Mouse (Mus musculus): ENCODE data around the gene Iqschfp. TPM values are rescaled to one million over a fixed set of nuclear protein-coding genes. Genes with fewer than 3 reads are reported as not detected.

Iqschfp gene
- polyA plus RNA-seq, 1 experiment from 2014 or later = 0.12 TPM

DNA sequence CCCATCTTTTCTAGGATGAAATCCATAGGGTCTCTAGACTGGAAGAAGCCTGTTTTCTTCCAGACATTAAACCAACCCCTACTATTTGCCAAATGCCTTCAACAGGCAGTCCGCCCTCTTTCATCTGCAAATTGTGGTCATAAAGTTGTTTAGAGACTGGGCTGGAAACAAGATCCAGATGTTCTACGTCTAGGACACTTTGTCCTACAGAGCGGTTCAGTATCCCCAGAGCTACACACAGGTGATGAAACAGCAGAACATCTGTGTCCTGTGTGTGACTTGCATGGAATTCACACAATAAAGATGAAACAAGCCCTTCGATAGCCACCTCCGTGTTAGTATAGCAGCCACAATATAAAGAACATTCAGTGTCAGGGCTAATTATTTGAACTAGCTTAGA lies 596.3 kb downstream of the Iqschfp start:
- no peak overlapping the region for H3K4me3 ChIP-seq
- WGBS = 88% methylated on average over 5 of the region's 5 CpGs
- H3K9me3 ChIP-seq (replicated peaks) = no peaks in the 10 kb centered on the region
- H3K36me3 ChIP-seq = no peaks in the 10 kb centered on the region
- H3K27ac ChIP-seq (replicated peaks) = no peak overlapping the region
- peaks cover 17% of the 10 kb centered on the region for H3K27me3 ChIP-seq (ENCODE audit: low read depth, poor library complexity, severe bottlenecking)
- DNase-seq (ENCODE audit: low spot score) = no peak
- peaks cover 23% of the 10 kb centered on the region for H3K4me1 ChIP-seq

DNA sequence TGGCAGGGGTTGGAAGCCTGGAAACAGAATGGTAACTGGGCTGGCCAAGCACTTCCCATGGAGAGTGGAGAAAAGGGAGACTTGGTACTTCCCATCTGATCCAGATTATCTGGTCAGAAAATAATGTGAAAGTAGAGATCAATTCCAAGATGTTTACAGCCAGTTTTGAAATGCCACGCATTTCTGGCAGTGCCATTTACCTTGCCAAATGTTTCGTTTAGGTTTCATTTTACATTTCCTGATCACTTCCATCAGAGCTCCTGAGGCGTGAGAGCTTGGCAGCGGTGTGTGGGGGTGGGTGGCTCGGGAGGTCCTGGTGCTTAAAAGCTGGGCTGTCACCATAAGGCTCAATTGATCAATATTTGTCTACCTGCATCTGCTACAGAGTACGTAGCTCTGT lies 599.5 kb downstream of the Iqschfp start:
- H3K27ac ChIP-seq (replicated peaks) = no peak overlapping the region
- peaks cover 21% of the 10 kb centered on the region for H3K27me3 ChIP-seq (ENCODE audit: low read depth, poor library complexity, severe bottlenecking)
- 74% methylated on average over 6 of the region's 6 CpGs for WGBS
- peaks cover 50% of the 10 kb centered on the region for H3K4me1 ChIP-seq
- H3K4me3 ChIP-seq = no peak overlapping the region
- H3K9me3 ChIP-seq (replicated peaks) = no peaks in the 10 kb centered on the region
- DNase-seq (ENCODE audit: low spot score) = no peak
- H3K36me3 ChIP-seq = no peaks in the 10 kb centered on the region

DNA sequence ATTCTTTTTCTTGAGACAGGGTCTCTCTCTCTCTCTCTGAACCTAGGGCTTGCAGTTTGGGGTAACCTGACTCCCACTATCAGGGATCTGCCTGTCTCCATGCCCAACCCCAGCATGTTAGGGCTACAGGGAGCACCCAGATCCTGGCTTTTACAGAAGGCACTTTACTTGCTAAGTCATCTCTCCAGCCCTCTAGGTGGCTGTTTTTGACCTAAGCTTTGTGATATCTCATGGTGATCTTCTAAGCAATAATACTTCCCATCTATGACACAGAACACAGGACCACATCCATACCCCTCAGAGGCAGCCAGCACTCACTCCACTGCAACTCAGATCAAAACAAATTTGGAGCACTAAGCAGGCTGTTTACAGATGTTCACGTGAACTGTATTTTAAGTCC lies 600.0 kb downstream of the Iqschfp start:
- H3K9me3 ChIP-seq (replicated peaks) = no peaks in the 10 kb centered on the region
- 48% methylated on average over 1 of the region's 1 CpGs for WGBS
- H3K4me3 ChIP-seq = no peak overlapping the region
- no peaks in the 10 kb centered on the region for H3K36me3 ChIP-seq
- H3K27ac ChIP-seq (replicated peaks) = no peak overlapping the region
- H3K27me3 ChIP-seq (ENCODE audit: low read depth, poor library complexity, severe bottlenecking) = peaks cover 22% of the 10 kb centered on the region
- H3K4me1 ChIP-seq = peaks cover 52% of the 10 kb centered on the region
- DNase-seq (ENCODE audit: low spot score) = no peak

DNA sequence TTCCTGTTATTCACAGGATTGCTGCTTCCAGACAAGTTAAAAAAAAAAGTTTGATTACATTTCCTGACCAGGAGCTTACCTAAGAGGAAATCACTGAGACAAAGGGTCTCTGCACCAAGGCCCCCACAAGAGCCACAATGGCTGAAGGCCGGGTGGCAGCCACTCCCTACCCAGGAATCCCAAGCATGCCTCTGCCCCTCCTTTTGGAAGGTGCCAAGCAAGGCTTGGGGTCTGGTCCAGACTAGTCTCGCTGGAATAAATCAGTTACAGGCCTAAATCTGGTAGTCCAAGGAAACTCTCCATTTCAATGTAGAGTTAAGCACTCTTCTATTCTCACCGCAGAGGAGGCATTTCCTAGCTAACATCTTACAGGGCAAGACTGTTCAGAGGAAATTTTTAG lies 600.5 kb downstream of the Iqschfp start:
- Histone ChIP-seq H3K27ac (replicated peaks) (no peak overlapping the region), H3K9me3 (replicated peaks) (no peaks in the 10 kb centered on the region), H3K36me3 (no peaks in the 10 kb centered on the region), H3K27me3 (ENCODE audit: low read depth, poor library complexity, severe bottlenecking) (peaks cover 22% of the 10 kb centered on the region), H3K4me1 (peaks cover 52% of the 10 kb centered on the region), H3K4me3 (0 out of 2 replicates have a peak overlapping the region, but pooled peaks have one; percentile 80)
- WGBS = 23% methylated on average over 3 of the region's 3 CpGs
- DNase-seq (ENCODE audit: low spot score) = no peak

DNA sequence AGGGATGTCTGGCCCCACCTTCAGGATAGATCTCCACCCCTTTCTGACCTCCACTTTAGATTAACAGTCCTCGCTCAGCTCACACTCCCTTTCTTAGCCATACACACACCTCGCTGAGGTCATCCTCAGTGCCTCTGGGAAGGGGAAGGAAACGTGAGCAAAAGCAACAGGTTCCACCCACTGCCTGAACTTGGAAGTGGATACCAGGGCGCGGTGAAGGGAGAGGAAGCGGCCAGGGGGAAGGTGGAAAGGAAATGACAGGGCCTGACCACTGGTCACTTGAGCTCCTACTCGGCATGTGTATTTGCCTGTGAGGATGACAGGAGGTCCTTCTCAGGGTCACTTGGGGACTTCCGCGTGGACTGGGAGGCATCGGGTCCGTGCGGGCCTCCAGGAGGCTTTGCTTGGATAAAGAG lies 601.1 kb downstream of the Iqschfp start:
- no peak for DNase-seq (ENCODE audit: low spot score)
- H3K27me3 ChIP-seq (ENCODE audit: low read depth, poor library complexity, severe bottlenecking) = peaks cover 22% of the 10 kb centered on the region
- under 1% methylated on average over 12 of the region's 12 CpGs for WGBS

DNA sequence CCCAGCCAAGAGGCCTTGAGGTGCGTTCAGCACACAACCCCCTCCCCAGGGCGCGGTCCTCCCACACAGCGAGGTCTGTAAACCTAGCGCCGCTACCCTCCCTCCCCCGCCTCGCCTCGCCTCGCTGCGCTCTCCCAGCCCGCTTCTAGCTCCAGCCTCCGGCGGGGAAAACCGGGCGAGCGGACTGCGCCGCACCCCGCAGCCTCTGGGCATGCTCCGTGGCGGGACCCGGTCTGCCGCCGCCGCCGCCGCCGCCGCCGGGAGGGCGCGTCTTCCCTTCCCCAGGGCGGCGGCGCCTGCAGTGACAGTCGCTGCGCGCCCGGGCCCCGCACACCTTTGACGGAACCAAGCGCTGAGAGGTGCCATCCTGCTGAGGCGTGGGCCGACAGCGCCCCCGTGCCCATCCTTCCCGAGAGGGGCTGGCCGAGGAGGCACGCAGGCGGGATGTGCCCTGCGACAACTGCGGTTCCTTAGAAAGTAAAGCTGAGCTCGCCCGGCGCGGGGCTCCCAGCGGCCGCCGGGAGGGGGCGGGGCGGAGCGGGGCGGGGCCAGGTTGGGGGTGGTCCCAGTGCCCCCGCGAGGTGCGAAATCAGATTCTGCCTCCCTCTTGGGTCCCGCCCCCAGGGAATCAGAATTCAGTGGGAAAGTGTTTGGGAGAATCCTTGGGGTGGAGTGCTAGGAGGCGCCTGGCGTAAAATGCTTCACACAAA lies 601.7 kb downstream of the Iqschfp start:
- H3K4me3 ChIP-seq = peak overlapping the region; percentile 80
- WGBS = under 1% methylated on average over 63 of the region's 70 CpGs
- peaks cover 22% of the 10 kb centered on the region for H3K27me3 ChIP-seq (ENCODE audit: low read depth, poor library complexity, severe bottlenecking)
- no peaks in the 10 kb centered on the region for H3K9me3 ChIP-seq (replicated peaks)
- H3K4me1 ChIP-seq = peaks cover 52% of the 10 kb centered on the region
- peak; percentile 91 for DNase-seq (ENCODE audit: low spot score)
- 0 out of 2 replicates have a peak, but pooled peaks cover 3% of the 10 kb centered on the region for H3K36me3 ChIP-seq
- peak overlapping the region; percentile 89 for H3K27ac ChIP-seq (replicated peaks)

More for the DNA sequence above, 601.1 kb downstream of the Iqschfp start:
- no peaks in the 10 kb centered on the region for H3K36me3 ChIP-seq
- H3K4me3 ChIP-seq = peak overlapping the region; percentile 80
- peaks cover 52% of the 10 kb centered on the region for H3K4me1 ChIP-seq
- peak overlapping the region; percentile 89 for H3K27ac ChIP-seq (replicated peaks)
- H3K9me3 ChIP-seq (replicated peaks) = no peaks in the 10 kb centered on the region

DNA sequence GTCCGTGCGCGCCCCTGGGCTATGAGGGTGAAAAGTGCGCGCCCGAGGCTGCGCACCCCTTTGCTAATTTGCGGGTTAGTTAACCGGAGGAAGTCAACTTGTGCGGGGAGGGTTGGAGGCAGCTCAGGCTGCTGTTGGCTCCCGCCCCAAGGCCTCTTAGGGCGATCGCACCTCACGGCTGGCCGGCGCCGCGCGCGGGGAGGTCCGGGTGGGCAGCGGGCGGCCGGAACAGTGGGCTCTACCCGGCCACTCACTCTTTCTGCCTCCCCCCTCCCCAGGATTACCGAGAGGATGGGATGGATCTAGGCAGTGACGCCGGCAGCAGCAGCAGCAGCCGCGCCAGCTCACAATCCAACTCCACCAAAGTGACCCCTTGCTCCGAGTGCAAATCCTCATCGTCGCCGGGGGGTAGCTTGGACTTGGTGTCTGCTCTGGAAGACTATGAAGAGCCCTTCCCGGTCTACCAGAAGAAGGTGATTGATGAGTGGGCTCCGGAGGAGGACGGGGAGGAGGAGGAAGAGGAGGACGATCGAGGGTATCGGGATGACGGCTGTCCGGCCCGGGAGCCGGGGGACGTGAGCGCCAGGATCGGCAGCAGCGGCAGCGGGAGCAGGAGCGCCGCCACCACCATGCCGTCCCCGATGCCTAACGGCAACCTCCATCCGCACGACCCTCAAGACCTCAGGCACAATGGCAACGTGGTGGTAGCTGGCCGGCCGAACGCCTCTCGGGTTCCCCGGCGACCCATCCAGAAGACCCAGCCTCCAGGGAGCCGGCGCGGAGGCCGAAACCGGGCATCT lies 602.5 kb downstream of the Iqschfp start:
- H3K36me3 ChIP-seq = 0 out of 2 replicates have a peak, but pooled peaks cover 3% of the 10 kb centered on the region
- peaks cover 52% of the 10 kb centered on the region for H3K4me1 ChIP-seq
- peaks cover 22% of the 10 kb centered on the region for H3K27me3 ChIP-seq (ENCODE audit: low read depth, poor library complexity, severe bottlenecking)
- H3K9me3 ChIP-seq (replicated peaks) = no peaks in the 10 kb centered on the region
- peak; percentile 71 for DNase-seq (ENCODE audit: low spot score)
- WGBS = under 1% methylated on average over 66 of the region's 68 CpGs
- H3K4me3 ChIP-seq = peak overlapping the region; percentile 80
- peak overlapping the region; percentile 89 for H3K27ac ChIP-seq (replicated peaks)

DNA sequence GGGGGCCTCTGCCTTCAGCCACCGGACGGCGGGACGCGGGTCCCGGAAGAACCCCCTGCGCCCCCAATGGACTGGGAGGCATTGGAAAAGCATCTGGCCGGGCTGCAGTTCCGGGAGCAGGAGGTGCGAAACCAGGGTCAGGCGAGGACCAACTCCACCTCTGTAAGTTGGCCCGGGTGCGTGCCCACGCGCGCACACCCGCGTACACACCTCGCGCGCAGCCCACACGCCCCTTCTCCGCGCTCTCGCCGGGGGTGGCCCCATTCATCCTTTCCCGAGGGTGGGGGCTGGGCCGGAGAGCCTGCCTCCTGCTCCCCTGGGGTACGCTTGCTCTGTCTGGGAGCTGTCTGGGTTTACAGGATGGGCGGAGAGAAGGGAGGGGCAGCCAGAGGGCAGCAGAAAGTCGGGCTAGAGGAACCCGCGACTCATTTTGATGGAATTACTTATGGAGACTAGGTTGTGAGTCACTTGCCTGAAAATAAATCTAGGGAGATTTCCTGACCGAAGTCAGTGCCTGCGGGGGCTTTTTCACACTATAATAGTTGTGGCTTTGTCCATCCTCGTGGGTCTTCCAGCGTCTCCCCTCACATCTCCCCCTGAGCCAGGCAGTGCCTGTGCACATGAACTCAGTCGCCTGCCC lies 603.2 kb downstream of the Iqschfp start:
- no peaks in the 10 kb centered on the region for H3K9me3 ChIP-seq (replicated peaks)
- H3K27ac ChIP-seq (replicated peaks) = peak overlapping the region; percentile 89
- DNase-seq (ENCODE audit: low spot score) = peak; percentile 68
- H3K36me3 ChIP-seq = 0 out of 2 replicates have a peak, but pooled peaks cover 3% of the 10 kb centered on the region
- peaks cover 22% of the 10 kb centered on the region for H3K27me3 ChIP-seq (ENCODE audit: low read depth, poor library complexity, severe bottlenecking)
- H3K4me1 ChIP-seq = peaks cover 52% of the 10 kb centered on the region
- H3K4me3 ChIP-seq = peak overlapping the region; percentile 80
- WGBS = under 1% methylated on average over 38 of the region's 38 CpGs

DNA sequence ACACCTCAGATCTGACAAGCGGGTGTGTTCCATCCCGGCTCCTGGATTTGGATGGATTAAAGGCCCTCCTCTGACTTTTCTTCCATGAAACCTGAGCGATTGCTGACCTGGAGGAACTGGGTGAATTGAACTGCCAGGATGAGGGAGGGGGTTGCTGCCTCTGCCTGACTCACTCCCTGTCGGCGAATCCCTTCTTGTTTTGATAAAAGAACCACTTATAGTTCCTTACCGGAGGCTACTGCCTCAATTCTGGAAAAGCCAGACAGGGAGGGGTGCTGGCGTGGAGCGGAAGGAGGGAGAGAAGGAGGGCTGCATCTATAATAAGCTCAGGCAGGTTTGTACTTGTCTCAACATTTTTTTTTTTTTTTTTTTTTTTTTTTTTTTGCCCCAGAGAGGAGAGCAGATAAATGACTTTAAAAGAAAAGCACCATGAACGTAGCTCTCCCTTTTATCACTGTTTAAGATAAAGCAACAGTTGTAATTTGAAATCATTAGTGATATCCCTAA lies 603.8 kb downstream of the Iqschfp start:
- Histone ChIP-seq H3K9me3 (replicated peaks) (no peaks in the 10 kb centered on the region), H3K27me3 (ENCODE audit: low read depth, poor library complexity, severe bottlenecking) (peaks cover 22% of the 10 kb centered on the region), H3K4me1 (peaks cover 50% of the 10 kb centered on the region), H3K27ac (replicated peaks) (peak overlapping the region; percentile 89), H3K36me3 (0 out of 2 replicates have a peak, but pooled peaks cover 3% of the 10 kb centered on the region), H3K4me3 (peak overlapping the region; percentile 80)
- DNase-seq (ENCODE audit: low spot score) = no peak
- WGBS = 2% methylated on average over 9 of the region's 9 CpGs

DNA sequence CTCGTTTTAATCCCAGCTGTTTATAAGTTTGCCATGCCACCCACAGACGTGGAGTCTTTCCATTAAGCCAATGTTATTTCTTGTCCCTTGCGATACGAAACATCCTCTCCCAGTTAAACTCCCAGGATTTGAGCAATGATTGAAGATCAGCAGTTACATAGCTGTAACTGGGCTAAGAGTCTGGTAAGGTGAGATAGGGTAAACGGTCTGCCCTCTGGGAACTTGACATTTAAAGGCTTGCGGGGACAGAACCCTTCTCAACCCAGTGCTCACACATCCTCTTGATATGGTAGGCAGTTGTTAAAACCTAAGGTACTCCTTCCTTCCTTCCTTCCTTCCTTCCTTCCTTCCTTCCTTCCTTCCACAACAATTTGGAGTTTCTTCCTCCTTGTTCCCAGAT lies 604.5 kb downstream of the Iqschfp start:
- peaks cover 43% of the 10 kb centered on the region for H3K4me1 ChIP-seq
- H3K27me3 ChIP-seq (ENCODE audit: low read depth, poor library complexity, severe bottlenecking) = peaks cover 22% of the 10 kb centered on the region
- H3K4me3 ChIP-seq = peak overlapping the region; percentile 80
- 0 out of 2 replicates have a peak, but pooled peaks cover 3% of the 10 kb centered on the region for H3K36me3 ChIP-seq
- no peak overlapping the region for H3K27ac ChIP-seq (replicated peaks)
- DNase-seq (ENCODE audit: low spot score) = no peak
- H3K9me3 ChIP-seq (replicated peaks) = no peaks in the 10 kb centered on the region
- WGBS = 75% methylated on average over 6 of the region's 6 CpGs

DNA sequence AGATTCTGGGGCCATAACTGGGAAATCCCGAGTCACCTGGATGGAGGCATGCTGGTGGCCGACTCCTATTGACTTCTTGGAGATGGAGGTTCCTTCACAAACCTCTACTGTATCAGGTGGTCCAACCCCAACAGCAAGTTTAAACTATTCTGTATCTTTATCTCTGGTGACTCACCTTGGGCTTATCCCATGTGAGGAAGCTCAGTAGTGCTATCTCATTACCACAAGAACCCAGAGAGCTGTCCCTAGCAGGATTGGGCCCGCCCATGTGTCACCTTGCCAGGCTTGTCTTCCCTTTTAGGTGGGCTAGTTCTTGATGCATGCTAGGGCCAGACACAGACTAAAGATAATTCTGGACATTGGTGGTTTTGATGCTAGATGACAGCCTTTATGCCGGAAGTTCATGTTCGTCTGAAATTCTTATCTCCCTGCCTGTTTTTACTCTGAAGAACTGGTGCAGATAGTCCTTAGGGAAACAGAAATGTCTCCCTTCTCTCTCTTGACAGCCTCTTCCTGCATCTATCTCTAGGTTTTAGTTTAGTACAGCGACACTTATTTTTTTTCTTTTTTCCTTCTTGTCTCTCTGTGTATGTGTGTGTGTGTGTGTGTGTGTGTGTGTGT lies 607.6 kb downstream of the Iqschfp start:
- no peak overlapping the region for H3K27ac ChIP-seq (replicated peaks)

DNA sequence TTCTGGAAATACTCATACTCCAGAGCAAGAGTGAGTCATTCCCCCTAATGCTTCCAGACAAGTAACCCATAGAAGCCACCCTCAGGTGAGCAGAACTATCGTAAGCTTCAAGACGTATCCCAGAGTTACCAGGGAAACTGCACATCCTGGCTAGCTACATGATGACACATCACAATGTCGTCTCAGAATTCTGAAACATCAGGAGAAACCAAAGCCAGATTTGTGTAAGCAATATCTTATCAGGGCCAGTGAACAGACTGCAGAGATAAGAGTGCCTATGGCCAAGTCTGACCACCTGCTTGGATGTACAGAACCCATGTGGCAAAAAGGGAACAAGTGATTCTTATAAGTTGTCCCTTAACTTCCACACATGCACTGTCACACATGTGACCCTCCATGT lies 612.8 kb downstream of the Iqschfp start:
- WGBS = 90% methylated on average over 3 of the region's 3 CpGs
- H3K9me3 ChIP-seq (replicated peaks) = no peaks in the 10 kb centered on the region
- no peaks in the 10 kb centered on the region for H3K36me3 ChIP-seq
- no peaks in the 10 kb centered on the region for H3K27me3 ChIP-seq (ENCODE audit: low read depth, poor library complexity, severe bottlenecking)
- H3K4me3 ChIP-seq = no peak overlapping the region
- 0 out of 2 replicates have a peak, but pooled peaks cover 5% of the 10 kb centered on the region for H3K4me1 ChIP-seq
- no peak overlapping the region for H3K27ac ChIP-seq (replicated peaks)
- DNase-seq (ENCODE audit: low spot score) = no peak

More for the DNA sequence above, 607.6 kb downstream of the Iqschfp start:
- 93% methylated on average over 6 of the region's 6 CpGs for WGBS
- Histone ChIP-seq H3K9me3 (replicated peaks) (no peaks in the 10 kb centered on the region), H3K27me3 (ENCODE audit: low read depth, poor library complexity, severe bottlenecking) (peaks cover 5% of the 10 kb centered on the region; the same call in 1 of the 2 replicates), H3K36me3 (0 out of 2 replicates have a peak, but pooled peaks cover 3% of the 10 kb centered on the region), H3K4me3 (no peak overlapping the region), H3K4me1 (peaks cover 20% of the 10 kb centered on the region)
- DNase-seq (ENCODE audit: low spot score) = no peak
